Mouse (Mus musculus): ENCODE data around the gene Serpini2.

DNA sequence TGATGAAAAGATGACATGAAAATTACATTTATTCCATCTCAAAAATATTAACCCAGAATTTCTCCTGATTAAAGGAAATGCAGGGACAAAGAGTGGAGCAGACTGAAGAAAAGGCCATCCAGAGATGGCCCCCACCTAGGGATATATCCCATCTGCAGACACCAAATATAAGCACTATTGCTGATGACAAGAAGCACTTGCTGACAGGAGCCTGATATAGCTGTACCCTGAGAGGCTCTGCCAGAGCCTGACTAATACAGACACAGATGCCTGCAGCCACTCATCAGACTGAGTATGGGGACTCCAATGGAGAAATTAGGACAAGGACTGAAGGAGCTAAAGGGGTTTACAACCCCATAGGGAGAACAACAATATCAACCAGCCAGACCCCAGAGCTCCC is 5.2 kb upstream of the Serpini2 start:
- no peak for TF ChIP-seq CTCF (IDR thresholded peaks at IDR 0.05; ENCODE audit: borderline replicate concordance, insufficient read depth, low read depth, low read length)
- no peak for TF ChIP-seq POLR2A (IDR thresholded peaks at IDR 0.05; ENCODE audit: borderline replicate concordance, insufficient read depth, low read length)
